Mouse (Mus musculus): ENCODE data around the gene Ogfod3.

DNA sequence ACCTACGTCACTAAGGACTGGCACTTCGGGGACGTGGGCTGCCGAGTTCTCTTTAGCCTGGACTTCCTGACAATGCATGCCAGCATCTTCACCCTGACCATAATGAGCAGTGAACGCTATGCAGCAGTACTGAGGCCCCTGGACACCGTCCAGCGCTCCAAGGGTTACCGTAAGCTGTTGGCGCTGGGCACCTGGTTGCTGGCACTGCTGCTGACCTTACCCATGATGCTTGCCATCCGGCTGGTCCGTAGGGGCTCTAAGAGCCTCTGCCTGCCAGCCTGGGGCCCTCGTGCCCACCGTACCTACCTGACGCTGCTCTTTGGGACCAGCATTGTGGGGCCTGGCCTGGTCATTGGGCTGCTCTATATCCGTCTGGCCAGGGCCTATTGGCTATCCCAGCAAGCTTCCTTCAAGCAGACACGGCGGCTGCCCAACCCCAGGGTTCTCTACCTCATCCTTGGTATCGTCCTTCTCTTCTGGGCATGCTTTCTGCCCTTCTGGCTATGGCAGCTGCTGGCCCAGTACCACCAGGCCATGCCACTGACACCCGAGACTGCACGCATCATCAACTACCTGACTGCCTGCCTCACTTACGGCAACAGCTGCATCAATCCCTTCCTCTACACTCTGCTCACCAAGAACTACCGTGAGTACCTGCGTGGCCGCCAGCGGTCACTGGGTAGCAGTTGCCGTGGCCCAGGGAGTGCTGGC, 43.7 kb downstream of the Ogfod3 start:
- TF ChIP-seq FLI1 (IDR thresholded peaks at IDR 0.05; ENCODE audit: low read length) (no peak), GATA1 (IDR thresholded peaks at IDR 0.05; ENCODE audit: borderline replicate concordance, low read length) (no peak)

Measured in megakaryocyte, embryonic 14.5 days (primary cell).